Mouse (Mus musculus) liver, embryonic 16.5 days (tissue): ENCODE results near the gene Mtfp1. TPM values are rescaled to one million over a fixed set of nuclear protein-coding genes. Genes with fewer than 3 reads are reported as not detected.

Source experiments
- ATAC-seq: fragments of 200-750 bp; cut with Nextera tagmentation; 2 replicates; pipeline ENCODE4 v1.8.0; 2017; ENCODE audit warnings: low read depth, mild to moderate bottlenecking, moderate number of reproducible peaks, moderate library complexity
- H3K27ac ChIP-seq: fragments of 300-500 bp; sonication (generic); 2 replicates; pipeline ENCODE4 v1.5.1; 2014; ENCODE audit warnings: mild to moderate bottlenecking, low read length
- H3K27me3 ChIP-seq: fragments of 300-500 bp; sonication (generic); 2 replicates; pipeline ENCODE4 v1.6.1; 2014; ENCODE audit warnings: low read depth, low read length, mixed read lengths; ENCODE audit not compliant: control insufficient read depth, insufficient read depth
- H3K36me3 ChIP-seq: fragments of 300-500 bp; sonication (generic); 2 replicates; pipeline ENCODE4 v1.6.1; 2014; ENCODE audit warnings: mild to moderate bottlenecking; ENCODE audit not compliant: control insufficient read depth, insufficient read depth
- H3K4me1 ChIP-seq: fragments of 300-500 bp; sonication (generic); 2 replicates; pipeline ENCODE4 v1.6.1; 2014; ENCODE audit warnings: low read depth, low read length, mixed read lengths; ENCODE audit not compliant: control insufficient read depth
- H3K4me2 ChIP-seq: fragments of 300-500 bp; sonication (generic); 2 replicates; pipeline ENCODE4 v1.6.1; 2014; ENCODE audit warnings: low read depth, low read length, mixed read lengths
- H3K4me3 ChIP-seq: fragments of 300-500 bp; sonication (generic); 2 replicates; pipeline ENCODE4 v1.5.1; 2014; ENCODE audit warnings: low read depth, mild to moderate bottlenecking, low read length
- H3K9ac ChIP-seq: fragments of 300-500 bp; sonication (generic); 2 replicates; pipeline ENCODE4 v1.6.1; 2014; ENCODE audit warnings: low read depth, low read length
- H3K9me3 ChIP-seq: fragments of 300-500 bp; sonication (generic); replicated peaks from 2 replicates; pipeline ENCODE4 v1.6.1; 2016; ENCODE audit warnings: low read length; ENCODE audit not compliant: control insufficient read depth
- whole genome bisulfite sequencing: fragments of 180-500 bp; shearing (Covaris S2); extraction: QIAGEN DNeasy Blood & Tissue Kit; methylation state at CpG from one replicate; pipeline ENCODE4 v1.1.7; 2014; ENCODE audit not compliant: insufficient replicate concordance; 5-methylcytosine and 5-hydroxymethylcytosine counted together
- polyA plus RNA-seq: library from polyadenylated mRNA; unstranded; fragments of >200 nt; fragmentation: Nextera tagmentation; extraction: Ambion mirVana; gene quantifications from 2 replicates; pipeline ENCODE4 v1.2.1, GENCODE M21; 2015

Mtfp1 gene
- polyA plus RNA-seq, 1 experiment from 2014 or later: 17.9 TPM

DNA sequence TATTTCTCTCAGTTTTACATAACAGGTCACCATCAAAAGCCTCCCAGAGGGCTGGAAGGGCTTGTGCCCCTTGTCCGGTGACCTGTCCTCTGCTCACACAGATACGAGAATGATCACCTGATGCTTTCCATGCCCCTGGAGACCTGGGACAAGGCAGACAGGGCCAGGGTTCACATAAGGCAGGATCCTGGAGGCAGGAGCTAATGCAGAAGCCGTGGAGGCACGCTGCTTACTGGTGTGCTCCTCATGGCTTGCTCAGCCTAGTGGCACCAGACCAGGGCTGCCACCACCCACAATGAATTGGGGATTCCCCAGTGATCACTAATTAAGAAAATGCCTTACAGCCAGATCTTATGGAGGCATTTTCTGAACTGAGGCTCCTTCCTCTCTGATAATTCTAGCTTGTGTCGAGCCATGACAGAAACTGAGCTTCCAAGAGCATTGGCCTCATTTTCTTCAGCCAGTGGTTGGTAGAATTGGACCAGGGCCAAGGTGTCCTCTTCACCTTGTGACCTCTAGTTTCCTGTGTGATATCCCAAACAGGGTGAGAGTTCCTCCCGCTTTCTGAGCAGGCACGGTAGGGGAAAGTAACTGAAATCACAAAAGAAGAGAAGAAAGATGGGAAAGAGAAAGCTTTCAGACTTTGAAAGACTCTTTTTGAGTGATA lies 16.8 kb downstream of the Mtfp1 start:
- WGBS: 58% methylated on average over 7 of the region's 7 CpGs
- H3K4me2 ChIP-seq: no peak overlapping the region
- ATAC-seq: no peak

DNA sequence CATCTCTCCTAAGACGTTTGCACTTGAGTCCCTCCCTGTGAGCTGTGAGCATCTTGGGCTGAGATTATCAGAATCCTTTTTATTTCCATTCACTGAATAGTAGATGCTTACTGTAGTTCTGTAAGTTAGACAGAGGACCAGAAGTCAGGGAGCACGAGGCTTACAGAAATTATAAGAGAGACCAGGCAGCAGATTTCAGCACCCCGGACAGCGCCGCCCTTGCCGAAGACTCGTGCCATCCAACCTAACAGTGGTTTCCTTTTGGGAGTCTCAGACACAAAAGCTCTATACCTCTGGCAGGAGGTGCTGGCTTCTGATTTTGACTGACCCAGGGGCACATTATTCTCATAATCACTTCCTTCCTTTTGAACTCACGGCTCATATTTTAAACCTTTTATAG lies 18.6 kb downstream of the Mtfp1 start:
- Histone ChIP-seq H3K27ac (no peak overlapping the region), H3K9me3 (no peaks in the 10 kb centered on the region), H3K9ac (no peak overlapping the region), H3K4me1 (no peaks in the 10 kb centered on the region), H3K4me2 (no peak overlapping the region), H3K4me3 (no peak overlapping the region), H3K36me3 (no peaks in the 10 kb centered on the region), H3K27me3 (no peaks in the 10 kb centered on the region)
- no peak for ATAC-seq
- 11% methylated on average over 8 of the region's 8 CpGs for WGBS

More for the DNA sequence above, 16.8 kb downstream of the Mtfp1 start:
- Histone ChIP-seq H3K9ac (no peak overlapping the region), H3K4me1 (no peaks in the 10 kb centered on the region), H3K9me3 (no peaks in the 10 kb centered on the region), H3K36me3 (no peaks in the 10 kb centered on the region), H3K27ac (no peak overlapping the region), H3K4me3 (no peak overlapping the region), H3K27me3 (no peaks in the 10 kb centered on the region)

- H3K9ac ChIP-seq: no peak overlapping the region
- H3K9me3 ChIP-seq: no peaks in the 10 kb centered on the region
- no peaks in the 10 kb centered on the region for H3K4me1 ChIP-seq
- no peaks in the 10 kb centered on the region for H3K27me3 ChIP-seq
- no peak overlapping the region for H3K27ac ChIP-seq
- H3K4me3 ChIP-seq: no peak overlapping the region
- no peak for ATAC-seq
- WGBS: 45% methylated on average over 1 of the region's 1 CpGs
- H3K36me3 ChIP-seq: no peaks in the 10 kb centered on the region
- no peak overlapping the region for H3K4me2 ChIP-seq
Observed at GRCm38 (mm10) chr11:4069664-4070063, 25.6 kb downstream of the Mtfp1 start.

DNA sequence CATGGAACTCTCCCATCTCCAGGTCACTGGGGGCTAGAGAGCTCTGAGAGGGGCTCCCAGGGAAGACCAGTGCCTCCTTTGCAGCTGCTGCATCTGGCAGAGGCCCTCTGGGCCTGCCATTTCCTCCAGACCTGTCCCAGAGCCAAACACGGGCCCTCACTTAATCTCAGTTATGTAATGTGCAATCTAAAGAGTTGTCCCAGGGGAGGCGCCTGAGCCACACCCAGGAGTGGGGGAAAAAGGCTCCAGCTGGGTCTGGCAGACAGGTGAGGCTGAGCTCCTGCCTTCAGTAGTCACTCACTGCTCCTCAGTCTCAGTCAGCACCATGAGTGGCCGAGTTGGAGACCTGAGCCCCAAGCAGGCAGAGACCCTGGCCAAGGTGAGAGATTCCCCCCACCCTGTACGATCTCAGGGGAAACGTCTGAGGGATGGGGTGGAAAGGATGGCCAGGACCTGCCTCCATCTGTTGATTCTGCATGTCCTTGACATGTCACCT lies 30.6 kb downstream of the Mtfp1 start, which contains the start of gene Sec14l3:
TSS of gene Sec14l3 (plus strand) at position 215 of the 496 bp plus-strand sequence.
- H3K27me3 ChIP-seq: no peaks in the 10 kb centered on the region
- no peak within 1 kb of the TSS for H3K9ac ChIP-seq
- no peak within 1 kb of the TSS for H3K27ac ChIP-seq
- WGBS: 32% methylated on average over 5 of the region's 5 CpGs
- H3K9me3 ChIP-seq: no peaks in the 10 kb centered on the region
- H3K4me1 ChIP-seq: no peaks in the 10 kb centered on the region
- H3K4me2 ChIP-seq: no peak within 1 kb of the TSS
- no peak for ATAC-seq
- no peak within 1 kb of the TSS for H3K4me3 ChIP-seq
- no peaks in the 10 kb centered on the region for H3K36me3 ChIP-seq

DNA sequence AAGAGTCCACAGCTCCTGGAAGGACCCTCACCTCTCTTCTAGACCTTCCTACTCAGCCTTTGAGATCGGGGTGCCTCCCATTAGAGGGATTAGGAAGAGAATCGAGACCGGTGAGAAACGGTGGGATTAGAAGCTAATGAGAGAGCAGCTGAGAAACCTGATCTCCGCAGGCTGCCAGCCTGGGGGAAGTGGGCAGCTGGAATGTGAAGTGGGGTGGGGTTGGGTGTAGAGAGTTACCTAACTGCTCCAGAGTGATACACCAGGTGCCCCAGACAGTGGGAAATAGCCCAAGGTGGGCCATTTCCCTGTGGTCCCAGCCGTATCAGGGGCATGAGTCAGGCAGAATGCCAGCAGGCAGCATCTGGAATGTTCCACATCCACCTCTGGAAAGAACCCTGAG lies 32.3 kb downstream of the Mtfp1 start:
- Histone ChIP-seq H3K9ac (no peak overlapping the region), H3K4me3 (no peak overlapping the region), H3K9me3 (no peaks in the 10 kb centered on the region), H3K27ac (no peak overlapping the region), H3K36me3 (no peaks in the 10 kb centered on the region), H3K4me1 (no peaks in the 10 kb centered on the region), H3K4me2 (no peak overlapping the region), H3K27me3 (no peaks in the 10 kb centered on the region)
- no peak for ATAC-seq
- WGBS: 48% methylated on average over 6 of the region's 6 CpGs

DNA sequence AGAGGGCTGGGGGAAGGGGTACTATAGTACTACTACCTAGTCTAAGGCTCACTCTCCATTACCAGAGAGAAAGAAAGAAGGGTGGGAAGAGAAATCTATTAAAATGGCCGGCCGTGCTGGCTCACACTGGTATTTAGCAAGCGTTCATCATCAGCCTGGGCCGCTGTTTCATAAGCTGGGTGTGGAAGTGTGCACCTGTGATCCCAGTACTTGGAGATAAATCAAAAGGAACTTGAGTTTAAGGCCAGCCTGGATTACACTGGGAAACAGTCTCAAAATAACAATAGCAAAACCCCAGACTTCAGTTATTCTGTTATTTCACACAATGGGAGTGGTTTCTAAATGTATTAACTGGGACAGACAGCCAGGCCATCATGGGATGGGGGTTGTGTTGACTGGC lies 32.7 kb downstream of the Mtfp1 start:
- no peak overlapping the region for H3K4me2 ChIP-seq
- H3K4me3 ChIP-seq: no peak overlapping the region
- H3K9ac ChIP-seq: no peak overlapping the region
- no peak overlapping the region for H3K27ac ChIP-seq
- 77% methylated on average over 4 of the region's 4 CpGs for WGBS
- H3K27me3 ChIP-seq: no peaks in the 10 kb centered on the region
- ATAC-seq: no peak
- no peaks in the 10 kb centered on the region for H3K36me3 ChIP-seq
- H3K9me3 ChIP-seq: no peaks in the 10 kb centered on the region
- H3K4me1 ChIP-seq: no peaks in the 10 kb centered on the region

- Histone ChIP-seq H3K4me1 (no peaks in the 10 kb centered on the region), H3K4me3 (no peak overlapping the region), H3K36me3 (no peaks in the 10 kb centered on the region), H3K9ac (no peak overlapping the region), H3K4me2 (no peak overlapping the region), H3K27me3 (no peaks in the 10 kb centered on the region), H3K9me3 (no peaks in the 10 kb centered on the region), H3K27ac (no peak overlapping the region)
- WGBS: 55% methylated on average over 5 of the region's 5 CpGs
- ATAC-seq: no peak
Observed at GRCm38 (mm10) chr11:4060866-4061575, 34.2 kb downstream of the Mtfp1 start.

GRCm38 (mm10) chr11:4053586-4053985 lies 41.7 kb downstream of the Mtfp1 start:
- no peaks in the 10 kb centered on the region for H3K9me3 ChIP-seq
- no peaks in the 10 kb centered on the region for H3K27me3 ChIP-seq
- WGBS: 19% methylated on average over 5 of the region's 5 CpGs
- no peak overlapping the region for H3K27ac ChIP-seq
- no peak overlapping the region for H3K4me2 ChIP-seq
- no peak overlapping the region for H3K4me3 ChIP-seq
- H3K36me3 ChIP-seq: no peaks in the 10 kb centered on the region
- no peak overlapping the region for H3K9ac ChIP-seq
- ATAC-seq: 0 out of 2 replicates have a peak, but pooled peaks have one; percentile 19
- no peaks in the 10 kb centered on the region for H3K4me1 ChIP-seq

DNA sequence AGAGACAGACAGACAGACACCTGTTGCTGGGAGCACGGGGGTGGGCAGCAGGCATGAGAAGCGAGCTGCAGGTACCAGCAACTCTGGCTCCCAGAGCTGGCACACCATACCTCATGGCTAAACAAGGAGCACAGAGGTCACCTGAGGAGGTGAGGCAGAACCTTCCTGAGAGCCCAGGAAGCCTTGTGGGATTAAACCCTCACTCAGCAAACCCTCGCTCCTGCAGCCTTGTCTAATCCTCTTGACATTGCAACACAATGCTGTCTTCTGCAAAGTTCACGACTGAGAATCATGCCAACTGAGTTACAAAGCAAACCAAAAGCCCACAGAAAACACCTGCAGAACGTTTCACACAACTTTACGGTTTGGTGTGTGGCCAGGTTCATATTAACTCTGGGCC lies 46.8 kb downstream of the Mtfp1 start:
- Histone ChIP-seq H3K27ac (no peak overlapping the region), H3K4me2 (no peak overlapping the region), H3K9me3 (no peaks in the 10 kb centered on the region), H3K4me1 (no peaks in the 10 kb centered on the region), H3K4me3 (no peak overlapping the region), H3K36me3 (no peaks in the 10 kb centered on the region), H3K27me3 (no peaks in the 10 kb centered on the region), H3K9ac (no peak overlapping the region)
- ATAC-seq: no peak
- 70% methylated on average over 6 of the region's 6 CpGs for WGBS
